Mouse (Mus musculus) embryo, embryonic 11.5 days (tissue): Measurements from ENCODE around the gene Olfr1369-ps1.

Source experiments
- DNase-seq: peaks from one replicate; pipeline ENCODE4 v3.0.0-alpha.2; 2012; ENCODE audit warnings: low read depth, low spot score

Gene Olfr1369-ps1

DNA sequence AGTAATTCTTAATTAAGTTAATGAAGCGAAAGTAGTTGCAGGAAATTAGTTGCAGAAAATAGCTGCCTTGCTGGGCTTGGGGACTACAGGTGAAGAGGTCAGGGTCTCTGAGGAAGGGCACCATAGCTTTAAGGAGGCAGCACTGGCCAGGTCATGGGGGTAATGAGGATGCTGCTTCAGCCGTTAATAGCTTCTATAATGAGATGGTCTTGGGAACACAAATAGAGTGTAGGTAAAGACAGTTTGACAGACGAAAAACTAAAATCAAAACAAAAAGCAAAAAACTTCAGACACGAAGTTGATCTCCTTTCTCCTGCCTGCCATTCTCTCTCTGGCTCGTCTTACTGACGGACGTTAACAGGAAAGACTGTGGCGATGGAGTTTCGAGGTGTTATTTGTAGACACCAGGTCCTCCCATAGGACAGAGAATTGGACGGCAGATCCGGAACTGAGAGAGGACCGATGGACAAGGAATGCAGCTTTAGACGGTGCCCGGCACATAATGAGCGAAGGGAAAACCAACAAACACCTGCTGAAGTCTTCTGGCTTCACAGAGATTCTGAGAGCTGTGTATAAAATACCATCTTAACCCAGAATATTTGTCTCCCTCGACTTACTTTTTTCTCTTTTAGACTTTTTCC is 57.2 kb downstream of the Olfr1369-ps1 start:
- DNase-seq = no peak
